Mouse (Mus musculus): ENCODE results near the gene Msi1.

The Msi1 gene

GRCm38 (mm10) chr5:115429359-115430186 is at the start of gene Msi1:
Gene Msi1 (plus strand): TSS chr5:115429599.
- DNase-seq (ENCODE audit: low read depth), result no peak

GRCm38 (mm10) chr5:115391935-115392334 is 37.5 kb upstream of the Msi1 start:
- DNase-seq (ENCODE audit: low read depth), result no peak

- no peak for DNase-seq (ENCODE audit: low read depth)
Measured at GRCm38 (mm10) chr5:115392969-115393368, 36.4 kb upstream of the Msi1 start.

- DNase-seq (ENCODE audit: low read depth), result no peak
Measured at GRCm38 (mm10) chr5:115394223-115394622, 35.2 kb upstream of the Msi1 start.

GRCm38 (mm10) chr5:115394836-115395235 is 34.6 kb upstream of the Msi1 start:
- no peak for DNase-seq (ENCODE audit: low read depth)

- no peak for DNase-seq (ENCODE audit: low read depth)
Measured at GRCm38 (mm10) chr5:115396654-115397053, 32.7 kb upstream of the Msi1 start.

- DNase-seq (ENCODE audit: low read depth), result no peak
Measured at GRCm38 (mm10) chr5:115397839-115398780, 31.3 kb upstream of the Msi1 start.

GRCm38 (mm10) chr5:115402063-115402462 is 27.3 kb upstream of the Msi1 start:
- no peak for DNase-seq (ENCODE audit: low read depth)

- DNase-seq (ENCODE audit: low read depth), result no peak
Measured at GRCm38 (mm10) chr5:115403436-115404140, 25.8 kb upstream of the Msi1 start.

- DNase-seq (ENCODE audit: low read depth), result no peak
Measured at GRCm38 (mm10) chr5:115404241-115404794, 25.1 kb upstream of the Msi1 start.

GRCm38 (mm10) chr5:115405205-115405604 is 24.2 kb upstream of the Msi1 start:
- DNase-seq (ENCODE audit: low read depth), result no peak

GRCm38 (mm10) chr5:115408110-115408509 is 21.3 kb upstream of the Msi1 start:
- no peak for DNase-seq (ENCODE audit: low read depth)

GRCm38 (mm10) chr5:115415111-115416085 is 14.0 kb upstream of the Msi1 start:
- DNase-seq (ENCODE audit: low read depth), result no peak

- DNase-seq (ENCODE audit: low read depth), result no peak
Measured at GRCm38 (mm10) chr5:115428831-115429358, 504 bp upstream of the Msi1 start.

GRCm38 (mm10) chr5:115430187-115430960 is 975 bp downstream of the Msi1 start:
- DNase-seq (ENCODE audit: low read depth), result no peak

GRCm38 (mm10) chr5:115431061-115431897 is 1.9 kb downstream of the Msi1 start:
- peak; percentile 34 for DNase-seq (ENCODE audit: low read depth)

GRCm38 (mm10) chr5:115431898-115432259 is 2.5 kb downstream of the Msi1 start:
- DNase-seq (ENCODE audit: low read depth), result no peak

GRCm38 (mm10) chr5:115432395-115432794 is 3.0 kb downstream of the Msi1 start:
- DNase-seq (ENCODE audit: low read depth), result no peak

- DNase-seq (ENCODE audit: low read depth), result no peak
Measured at GRCm38 (mm10) chr5:115433191-115433590, 3.8 kb downstream of the Msi1 start.
